Mouse (Mus musculus): ENCODE data around the gene Farp2. TPM values are rescaled to one million over a fixed set of nuclear protein-coding genes. Genes with fewer than 3 reads are reported as not detected.

Gene Farp2
- polyA plus RNA-seq, 1 experiment from 2014 or later = 5.2 TPM

DNA sequence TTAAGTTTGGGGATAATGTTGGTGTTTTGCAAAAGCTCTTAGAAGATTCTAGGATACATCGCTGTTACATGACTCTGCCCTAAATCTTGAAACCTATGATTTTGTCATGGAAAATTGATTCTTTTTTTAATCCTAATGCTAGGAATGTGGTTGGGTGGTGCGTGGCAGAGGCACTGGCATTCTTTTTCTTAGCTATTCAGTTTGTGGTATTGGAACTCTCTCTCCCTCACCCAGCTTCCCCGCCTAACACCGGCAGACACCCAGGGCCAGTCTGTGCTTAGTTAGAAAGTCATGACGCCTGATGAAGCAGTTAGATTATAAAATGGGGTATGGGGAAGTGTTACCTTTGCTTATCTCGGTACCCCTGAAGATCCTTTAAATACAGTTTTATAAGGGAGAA lies 25.3 kb downstream of the Farp2 start:
- Histone ChIP-seq H3K36me3 (replicated peaks; ENCODE audit: control insufficient read depth, insufficient read depth) (peaks cover under 1% of the 10 kb centered on the region; the same call in 1 of the 2 replicates), H3K9me3 (ENCODE audit: control insufficient read depth, low read length) (no peaks in the 10 kb centered on the region), H3K27me3 (ENCODE audit: control insufficient read depth, insufficient read depth, low read length) (no peaks in the 10 kb centered on the region), H3K27ac (no peak overlapping the region), H3K9ac (no peak overlapping the region), H3K4me2 (replicated peaks) (no peak overlapping the region), H3K4me3 (replicated peaks; ENCODE audit: low read length) (no peak overlapping the region), H3K4me1 (replicated peaks; ENCODE audit: control insufficient read depth, insufficient read depth, low read length) (no peaks in the 10 kb centered on the region)
- ATAC-seq (ENCODE audit: low FRiP score) = no peak
- no peak for DNase-seq (ENCODE audit: low spot score)
- WGBS = 93% methylated on average over 6 of the region's 6 CpGs

DNA sequence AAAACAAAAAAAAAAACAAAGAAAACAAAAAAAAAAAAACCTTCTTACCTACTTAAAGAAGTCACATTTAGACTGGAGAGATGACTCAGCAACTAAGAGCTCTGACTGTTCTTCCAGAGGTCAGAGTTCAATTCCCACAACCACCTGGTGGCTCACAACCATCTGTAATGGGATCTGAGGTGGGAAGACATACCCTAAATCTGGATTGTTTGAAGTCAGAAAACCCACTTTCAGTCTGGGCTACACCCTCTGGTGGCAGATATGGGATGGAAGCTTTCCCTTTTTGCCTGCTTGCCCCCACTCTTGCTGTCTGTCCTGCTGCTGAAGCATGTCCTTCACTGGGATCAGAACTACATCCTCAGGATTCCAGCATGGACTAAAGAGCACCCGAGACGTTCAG lies 31.3 kb downstream of the Farp2 start:
- WGBS = 78% methylated on average over 2 of the region's 2 CpGs
- Histone ChIP-seq H3K4me1 (replicated peaks; ENCODE audit: control insufficient read depth, insufficient read depth, low read length) (no peaks in the 10 kb centered on the region), H3K9ac (no peak overlapping the region), H3K4me2 (replicated peaks) (no peak overlapping the region), H3K27me3 (ENCODE audit: control insufficient read depth, insufficient read depth, low read length) (no peaks in the 10 kb centered on the region), H3K4me3 (replicated peaks; ENCODE audit: low read length) (no peak overlapping the region), H3K9me3 (ENCODE audit: control insufficient read depth, low read length) (no peaks in the 10 kb centered on the region), H3K27ac (no peak overlapping the region), H3K36me3 (replicated peaks; ENCODE audit: control insufficient read depth, insufficient read depth) (no peaks in the 10 kb centered on the region)
- DNase-seq (ENCODE audit: low spot score) = no peak
- ATAC-seq (ENCODE audit: low FRiP score) = no peak

DNA sequence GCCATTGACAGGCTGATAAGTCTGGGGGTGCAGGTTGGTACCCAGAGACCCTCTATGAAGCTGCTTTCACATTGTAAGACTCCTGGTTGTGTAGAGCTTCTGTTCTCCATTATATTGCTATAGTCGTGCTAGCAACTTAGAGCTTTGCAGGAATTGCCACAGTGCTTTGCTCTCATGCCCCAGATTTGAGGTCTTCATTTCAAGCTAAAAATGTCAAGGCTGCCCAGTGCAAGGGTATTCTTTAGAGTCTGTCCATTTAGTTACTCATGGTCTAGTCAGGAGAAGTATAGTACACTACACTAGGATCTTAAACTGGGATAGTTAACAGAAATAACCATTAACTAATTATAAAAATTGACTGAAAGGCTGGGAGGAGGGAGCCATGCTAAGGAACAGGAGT lies 35.4 kb downstream of the Farp2 start:
- H3K4me3 ChIP-seq (replicated peaks; ENCODE audit: low read length) = no peak overlapping the region
- no peaks in the 10 kb centered on the region for H3K4me1 ChIP-seq (replicated peaks; ENCODE audit: control insufficient read depth, insufficient read depth, low read length)
- H3K36me3 ChIP-seq (replicated peaks; ENCODE audit: control insufficient read depth, insufficient read depth) = no peaks in the 10 kb centered on the region
- H3K4me2 ChIP-seq (replicated peaks) = no peak overlapping the region
- H3K27me3 ChIP-seq (ENCODE audit: control insufficient read depth, insufficient read depth, low read length) = no peaks in the 10 kb centered on the region
- no peak overlapping the region for H3K27ac ChIP-seq
- H3K9me3 ChIP-seq (ENCODE audit: control insufficient read depth, low read length) = no peaks in the 10 kb centered on the region
- WGBS = 94% methylated on average over 1 of the region's 1 CpGs
- no peak for DNase-seq (ENCODE audit: low spot score)
- no peak for ATAC-seq (ENCODE audit: low FRiP score)
- H3K9ac ChIP-seq = no peak overlapping the region

DNA sequence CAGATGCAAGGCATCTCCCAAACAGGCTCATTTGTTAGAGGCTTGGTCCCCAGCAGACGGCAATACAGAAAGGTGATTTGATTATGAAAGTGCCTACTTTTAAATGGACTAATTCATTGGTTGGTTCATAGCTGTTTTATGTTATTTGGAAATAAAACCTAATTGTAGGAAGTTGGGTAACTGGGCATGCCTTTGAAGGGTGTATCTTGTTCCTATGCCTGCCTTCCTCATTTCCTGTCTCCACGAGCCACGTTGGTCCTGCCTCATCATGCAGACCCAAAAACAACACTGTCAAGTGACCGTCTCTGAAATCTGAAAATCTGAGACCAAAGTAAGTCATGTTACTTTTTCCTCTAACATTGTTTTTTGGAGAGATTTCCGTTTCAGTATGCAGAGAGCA lies 39.5 kb downstream of the Farp2 start:
- ATAC-seq (ENCODE audit: low FRiP score) (no peak), DNase-seq (ENCODE audit: low spot score) (no peak)
- Histone ChIP-seq H3K36me3 (replicated peaks; ENCODE audit: control insufficient read depth, insufficient read depth) (no peaks in the 10 kb centered on the region), H3K9me3 (ENCODE audit: control insufficient read depth, low read length) (no peaks in the 10 kb centered on the region), H3K9ac (no peak overlapping the region), H3K27ac (no peak overlapping the region), H3K4me1 (replicated peaks; ENCODE audit: control insufficient read depth, insufficient read depth, low read length) (no peaks in the 10 kb centered on the region), H3K4me2 (replicated peaks) (no peak overlapping the region), H3K27me3 (ENCODE audit: control insufficient read depth, insufficient read depth, low read length) (no peaks in the 10 kb centered on the region), H3K4me3 (replicated peaks; ENCODE audit: low read length) (no peak overlapping the region)
- WGBS = 84% methylated on average over 5 of the region's 5 CpGs

DNA sequence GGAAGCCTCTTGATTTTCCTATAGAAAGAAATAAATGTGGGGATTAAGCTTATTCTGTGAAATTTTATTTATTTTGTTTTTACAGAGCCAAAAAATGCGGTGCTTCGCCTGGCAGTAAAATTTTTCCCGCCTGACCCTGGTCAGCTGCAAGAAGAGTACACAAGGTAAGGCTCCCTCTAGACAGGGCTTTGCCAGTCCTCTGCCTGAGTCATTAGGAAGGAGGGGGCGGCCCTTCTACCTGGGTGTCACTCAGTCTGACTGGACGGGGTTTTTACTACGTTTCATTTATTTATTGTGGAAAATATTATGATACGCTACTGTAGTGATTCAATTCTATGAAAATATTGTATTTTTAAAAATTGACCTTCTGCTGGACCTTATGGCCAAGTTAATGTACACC lies 51.3 kb downstream of the Farp2 start:
- Histone ChIP-seq H3K27me3 (ENCODE audit: control insufficient read depth, insufficient read depth, low read length) (no peaks in the 10 kb centered on the region), H3K4me3 (replicated peaks; ENCODE audit: low read length) (no peak overlapping the region), H3K9me3 (ENCODE audit: control insufficient read depth, low read length) (no peaks in the 10 kb centered on the region), H3K4me2 (replicated peaks) (no peak overlapping the region), H3K27ac (no peak overlapping the region), H3K36me3 (replicated peaks; ENCODE audit: control insufficient read depth, insufficient read depth) (no peaks in the 10 kb centered on the region), H3K9ac (no peak overlapping the region), H3K4me1 (replicated peaks; ENCODE audit: control insufficient read depth, insufficient read depth, low read length) (no peaks in the 10 kb centered on the region)
- DNase-seq (ENCODE audit: low spot score) (no peak), ATAC-seq (ENCODE audit: low FRiP score) (no peak)
- WGBS = 88% methylated on average over 7 of the region's 7 CpGs

DNA sequence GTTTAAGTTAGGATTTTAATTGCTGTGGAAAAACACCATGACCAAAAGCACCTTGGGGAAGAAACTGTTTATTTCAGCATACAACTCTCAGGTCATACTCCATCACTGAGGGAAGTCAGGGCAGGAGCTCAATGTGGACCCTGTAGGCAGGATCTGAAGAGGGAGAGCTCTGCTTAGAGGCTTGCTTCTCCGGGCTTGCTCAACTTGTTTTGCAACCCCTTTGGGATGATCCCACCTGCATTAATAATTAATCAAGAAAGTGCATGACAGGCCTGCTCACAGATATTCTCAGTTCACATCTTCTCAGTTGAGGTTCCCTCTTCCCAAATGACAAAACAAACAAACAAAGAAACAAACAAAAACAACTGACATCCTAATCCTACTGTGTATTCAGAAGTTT lies 51.8 kb downstream of the Farp2 start:
- 68% methylated on average over 1 of the region's 1 CpGs for WGBS
- Histone ChIP-seq H3K9me3 (ENCODE audit: control insufficient read depth, low read length) (no peaks in the 10 kb centered on the region), H3K9ac (no peak overlapping the region), H3K27me3 (ENCODE audit: control insufficient read depth, insufficient read depth, low read length) (no peaks in the 10 kb centered on the region), H3K27ac (no peak overlapping the region), H3K4me3 (replicated peaks; ENCODE audit: low read length) (no peak overlapping the region), H3K36me3 (replicated peaks; ENCODE audit: control insufficient read depth, insufficient read depth) (no peaks in the 10 kb centered on the region), H3K4me1 (replicated peaks; ENCODE audit: control insufficient read depth, insufficient read depth, low read length) (no peaks in the 10 kb centered on the region), H3K4me2 (replicated peaks) (no peak overlapping the region)
- ATAC-seq (ENCODE audit: low FRiP score) (no peak), DNase-seq (ENCODE audit: low spot score) (no peak)

DNA sequence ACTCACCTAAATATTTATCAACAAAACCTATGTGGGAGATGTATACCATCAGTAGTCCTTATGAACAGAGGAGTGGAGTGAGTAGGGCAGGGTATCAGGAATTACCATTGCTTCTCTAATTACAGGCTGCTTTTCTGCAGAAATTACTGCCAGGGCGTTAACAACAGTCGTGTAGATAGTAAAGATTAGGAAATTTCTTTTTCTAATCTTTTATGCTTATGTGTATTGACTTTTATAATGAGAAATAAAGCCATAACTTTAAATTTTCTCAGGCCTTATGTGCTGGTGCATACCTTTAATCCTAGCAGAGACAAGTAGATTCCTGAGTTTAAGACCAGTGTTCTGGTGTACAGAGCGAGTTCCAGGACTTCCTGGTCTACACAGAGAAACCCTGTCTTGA lies 52.9 kb downstream of the Farp2 start:
- no peak overlapping the region for H3K4me2 ChIP-seq (replicated peaks)
- H3K4me1 ChIP-seq (replicated peaks; ENCODE audit: control insufficient read depth, insufficient read depth, low read length) = no peaks in the 10 kb centered on the region
- no peaks in the 10 kb centered on the region for H3K9me3 ChIP-seq (ENCODE audit: control insufficient read depth, low read length)
- no peak overlapping the region for H3K4me3 ChIP-seq (replicated peaks; ENCODE audit: low read length)
- ATAC-seq (ENCODE audit: low FRiP score) (no peak), DNase-seq (ENCODE audit: low spot score) (no peak)
- no peak overlapping the region for H3K27ac ChIP-seq
- 91% methylated on average over 3 of the region's 3 CpGs for WGBS
- no peak overlapping the region for H3K9ac ChIP-seq
- peaks cover 6% of the 10 kb centered on the region for H3K36me3 ChIP-seq (replicated peaks; ENCODE audit: control insufficient read depth, insufficient read depth)
- no peaks in the 10 kb centered on the region for H3K27me3 ChIP-seq (ENCODE audit: control insufficient read depth, insufficient read depth, low read length)

DNA sequence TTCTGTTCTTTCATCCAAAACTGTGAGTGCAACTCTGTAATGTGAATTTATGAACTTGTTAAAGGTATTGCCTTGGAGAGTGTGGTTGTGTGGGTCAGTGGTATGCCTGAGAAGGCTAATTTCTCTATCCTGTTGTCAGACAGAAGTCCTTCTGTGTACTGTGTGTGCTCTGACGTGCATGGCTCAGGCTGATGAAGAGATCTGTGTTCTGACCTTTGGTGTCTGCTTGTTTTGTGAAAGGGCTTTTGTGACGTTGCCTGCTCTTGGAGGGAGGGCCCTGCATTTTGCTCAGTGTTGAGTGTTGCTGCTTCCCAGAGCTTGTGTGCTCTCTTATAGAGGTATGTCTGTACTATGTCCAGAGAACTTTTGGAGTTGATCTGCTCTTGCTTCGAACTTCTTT lies 55.1 kb downstream of the Farp2 start:
- H3K27me3 ChIP-seq (ENCODE audit: control insufficient read depth, insufficient read depth, low read length) = no peaks in the 10 kb centered on the region
- H3K9ac ChIP-seq = no peak overlapping the region
- ATAC-seq (ENCODE audit: low FRiP score) (no peak), DNase-seq (ENCODE audit: low spot score) (no peak)
- no peak overlapping the region for H3K4me3 ChIP-seq (replicated peaks; ENCODE audit: low read length)
- no peaks in the 10 kb centered on the region; the same call in 1 of the 2 replicates for H3K9me3 ChIP-seq (ENCODE audit: control insufficient read depth, low read length)
- peaks cover 15% of the 10 kb centered on the region for H3K36me3 ChIP-seq (replicated peaks; ENCODE audit: control insufficient read depth, insufficient read depth)
- H3K4me2 ChIP-seq (replicated peaks) = no peak overlapping the region
- H3K4me1 ChIP-seq (replicated peaks; ENCODE audit: control insufficient read depth, insufficient read depth, low read length) = no peaks in the 10 kb centered on the region
- H3K27ac ChIP-seq = no peak overlapping the region
- 51% methylated on average over 3 of the region's 3 CpGs for WGBS

DNA sequence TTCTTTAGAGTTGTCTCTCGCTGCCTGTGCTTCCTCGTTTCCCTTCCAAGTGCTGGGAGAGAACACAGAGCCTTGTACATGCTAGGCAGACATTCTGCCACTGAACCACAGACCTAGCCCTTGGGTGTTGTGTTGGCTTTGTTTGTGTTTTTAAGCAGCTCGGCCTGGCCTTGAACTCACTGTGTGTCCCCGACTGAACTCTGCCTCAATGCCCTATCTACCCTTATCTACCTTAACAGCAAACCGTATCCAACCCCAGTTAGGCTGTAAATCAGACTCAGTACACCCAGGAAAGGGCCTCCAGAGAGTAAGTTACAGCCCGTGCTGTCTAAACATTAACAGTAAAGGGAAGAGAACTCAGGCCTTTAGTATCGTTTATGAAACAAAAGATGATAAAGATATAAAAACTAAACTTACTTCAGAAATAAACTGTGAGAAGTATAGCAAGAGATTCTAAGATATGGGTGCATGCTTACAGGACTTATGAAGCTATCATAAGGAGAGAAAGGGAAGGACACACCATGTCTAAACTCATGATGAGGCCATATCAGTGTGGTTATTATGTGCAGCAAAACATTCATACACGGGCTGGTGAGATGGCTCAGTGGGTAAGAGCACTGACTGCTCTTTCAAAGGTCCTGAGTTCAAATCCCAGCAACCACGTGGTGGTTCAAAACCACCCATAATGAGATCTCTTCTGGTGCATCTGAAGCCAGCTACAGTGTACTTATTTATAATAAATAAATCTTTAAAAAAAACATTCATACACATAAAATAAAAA lies 56.0 kb downstream of the Farp2 start:
- Histone ChIP-seq H3K27ac (no peak overlapping the region), H3K4me3 (replicated peaks; ENCODE audit: low read length) (no peak overlapping the region), H3K27me3 (ENCODE audit: control insufficient read depth, insufficient read depth, low read length) (no peaks in the 10 kb centered on the region), H3K4me2 (replicated peaks) (no peak overlapping the region), H3K36me3 (replicated peaks; ENCODE audit: control insufficient read depth, insufficient read depth) (peaks cover 15% of the 10 kb centered on the region), H3K4me1 (replicated peaks; ENCODE audit: control insufficient read depth, insufficient read depth, low read length) (no peaks in the 10 kb centered on the region), H3K9me3 (ENCODE audit: control insufficient read depth, low read length) (no peaks in the 10 kb centered on the region; the same call in 1 of the 2 replicates), H3K9ac (no peak overlapping the region)
- ATAC-seq (ENCODE audit: low FRiP score) = no peak
- 90% methylated on average over 9 of the region's 9 CpGs for WGBS
- DNase-seq (ENCODE audit: low spot score) = no peak

DNA sequence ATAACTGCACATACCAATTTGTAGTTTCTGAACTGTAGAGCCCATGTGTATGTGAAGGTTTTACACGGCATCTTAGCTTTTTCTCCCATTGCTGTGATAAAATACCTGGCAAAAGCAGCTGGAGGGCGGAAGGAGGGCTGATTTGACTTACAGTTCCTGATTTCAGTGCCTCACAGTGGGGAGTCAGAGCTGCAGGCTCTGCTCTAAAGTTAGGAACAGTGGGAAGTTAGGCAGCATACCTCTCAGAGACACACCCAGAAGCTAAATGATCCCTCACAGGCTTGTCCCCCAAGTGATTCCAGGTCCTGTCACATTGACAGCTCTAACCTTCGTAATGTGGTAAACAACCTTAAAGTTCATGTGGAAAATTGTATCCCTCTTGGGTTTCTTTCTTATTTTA lies 65.2 kb downstream of the Farp2 start:
- H3K36me3 ChIP-seq (replicated peaks; ENCODE audit: control insufficient read depth, insufficient read depth) = peaks cover 37% of the 10 kb centered on the region

More for the DNA sequence above, 65.2 kb downstream of the Farp2 start:
- Histone ChIP-seq H3K4me2 (replicated peaks) (no peak overlapping the region), H3K9me3 (ENCODE audit: control insufficient read depth, low read length) (no peaks in the 10 kb centered on the region), H3K9ac (no peak overlapping the region), H3K27me3 (ENCODE audit: control insufficient read depth, insufficient read depth, low read length) (no peaks in the 10 kb centered on the region), H3K4me3 (replicated peaks; ENCODE audit: low read length) (no peak overlapping the region), H3K4me1 (replicated peaks; ENCODE audit: control insufficient read depth, insufficient read depth, low read length) (no peaks in the 10 kb centered on the region), H3K27ac (no peak overlapping the region)
- WGBS = 80% methylated on average over 3 of the region's 3 CpGs
- DNase-seq (ENCODE audit: low spot score) (no peak), ATAC-seq (ENCODE audit: low FRiP score) (no peak)
